Mouse (Mus musculus) thymus, postnatal 36 days (tissue): ENCODE data around the gene Sept12.

ENCODE experiments used
- DNase-seq, 2 experiments: peaks; one replicate each; pipeline ENCODE4 v3.0.0; 2022; ENCODE audit warnings: mixed read lengths in 2 of 2

Gene Sept12

GRCm38 (mm10) chr16:4997553-4997952 lies at the start of gene Sept12:
Gene Sept12, minus strand, starts transcription at chr16:4997852.
- DNase-seq = no peak

GRCm38 (mm10) chr16:5045322-5045721 lies 47.7 kb upstream of the Sept12 start:
- DNase-seq = no peak

- no peak for DNase-seq
Measured at GRCm38 (mm10) chr16:5036649-5037234, 39.1 kb upstream of the Sept12 start.

GRCm38 (mm10) chr16:5035591-5035990 lies 37.9 kb upstream of the Sept12 start:
- DNase-seq = no peak

- no peak for DNase-seq
Measured at GRCm38 (mm10) chr16:5029847-5030246, 32.2 kb upstream of the Sept12 start.

GRCm38 (mm10) chr16:5024021-5024420 lies 26.4 kb upstream of the Sept12 start:
- DNase-seq = no peak

GRCm38 (mm10) chr16:5014578-5014977 lies 16.9 kb upstream of the Sept12 start:
- DNase-seq = no peak

GRCm38 (mm10) chr16:5013054-5013838 lies 15.6 kb upstream of the Sept12 start, which contains the start of gene Rogdi:
Gene Rogdi, minus strand, starts transcription at chr16:5013553.
- peak; percentile 95 to 97 for DNase-seq

- no peak for DNase-seq
Measured at GRCm38 (mm10) chr16:5012036-5013005, 14.7 kb upstream of the Sept12 start.

GRCm38 (mm10) chr16:5011285-5011684 lies 13.6 kb upstream of the Sept12 start:
- DNase-seq = no peak

- DNase-seq = no peak
Measured at GRCm38 (mm10) chr16:5010371-5010935, 12.8 kb upstream of the Sept12 start.

GRCm38 (mm10) chr16:5008076-5008475 lies 10.4 kb upstream of the Sept12 start:
- DNase-seq = no peak

GRCm38 (mm10) chr16:5007492-5007891 lies 9.8 kb upstream of the Sept12 start:
- no peak for DNase-seq

- DNase-seq = no peak
Measured at GRCm38 (mm10) chr16:5007067-5007466, 9.4 kb upstream of the Sept12 start, which contains the start of gene Smim22. Gene Smim22, plus strand, starts transcription at chr16:5007288.

GRCm38 (mm10) chr16:5000611-5001010 lies 3.0 kb upstream of the Sept12 start:
- no peak for DNase-seq

GRCm38 (mm10) chr16:4998984-4999383 lies 1.3 kb upstream of the Sept12 start:
- no peak for DNase-seq

GRCm38 (mm10) chr16:4993276-4993675 lies 4.4 kb downstream of the Sept12 start:
- DNase-seq = no peak

GRCm38 (mm10) chr16:4984717-4985116 lies 12.9 kb downstream of the Sept12 start:
- DNase-seq = no peak

- DNase-seq = peak; percentile 18 to 22
Measured at GRCm38 (mm10) chr16:4979755-4980380, 17.8 kb downstream of the Sept12 start.

- no peak for DNase-seq
Measured at GRCm38 (mm10) chr16:4978275-4979051, 19.2 kb downstream of the Sept12 start.

GRCm38 (mm10) chr16:4976180-4976579 lies 21.5 kb downstream of the Sept12 start:
- DNase-seq = no peak
